Mouse (Mus musculus) myocyte (in vitro differentiated cells): ENCODE measurements at regions not wholly inside any gene's neighbourhood (a gene's known extent, or its start where the extent isn't known, plus 50 kb on each side); places are given as distances from the start of the nearest gene placed in this dataset.
A peak's percentile ranks its signal among the peaks of the same experiment; 100 is the strongest.

Experiments used
- H3K27me3 ChIP-seq: one replicate; pipeline ENCODE4 v1.6.1; 2011; ENCODE audit not compliant: control insufficient read depth, insufficient read depth, insufficient read length
- H3K36me3 ChIP-seq: one replicate; pipeline ENCODE4 v1.6.1; 2011; ENCODE audit not compliant: control insufficient read depth, insufficient read depth
- H3K4me2 ChIP-seq: one replicate; pipeline ENCODE4 v1.6.1; 2011; ENCODE audit warnings: low read depth, control low read depth
- H3K4me3 ChIP-seq: one replicate; pipeline ENCODE4 v1.5.1; 2011; ENCODE audit warnings: mild to moderate bottlenecking, control low read depth, moderate library complexity
- H3K79me2 ChIP-seq: one replicate; pipeline ENCODE4 v1.6.1; 2011; ENCODE audit not compliant: control insufficient read depth, insufficient read depth
- H3ac ChIP-seq: one replicate; pipeline ENCODE4 v1.6.1; 2011; ENCODE audit not compliant: control insufficient read depth, insufficient read length
- CEBPB ChIP-seq: IDR thresholded peaks from 2 replicates; pipeline ENCODE4 v1.6.1; 2011; ENCODE audit warnings: mild to moderate bottlenecking, moderate library complexity; ENCODE audit not compliant: poor library complexity, insufficient read depth, severe bottlenecking
- E2F4 ChIP-seq: IDR thresholded peaks from one replicate; pipeline ENCODE4 v1.6.1; 2011; ENCODE audit warnings: mild to moderate bottlenecking, control low read depth, moderate library complexity; ENCODE audit not compliant: insufficient read depth
- MAX ChIP-seq: IDR thresholded peaks from one replicate; pipeline ENCODE4 v1.6.1; 2011; ENCODE audit warnings: low read depth, mild to moderate bottlenecking, control low read depth
- MYOD1 ChIP-seq, 3 experiments: IDR thresholded peaks; one replicate each; pipeline ENCODE4 v1.6.1; 2011; ENCODE audit warnings: control low read depth in 2 of 3, low read depth in 2 of 3, mild to moderate bottlenecking in 2 of 3, moderate library complexity in 1 of 3; ENCODE audit not compliant: insufficient read length in 2 of 3, control insufficient read depth in 1 of 3
- MYOG ChIP-seq, 3 experiments: IDR thresholded peaks; one replicate each; pipeline ENCODE4 v1.6.1; 2011; ENCODE audit warnings: control low read depth in 2 of 3, low read depth in 2 of 3, mild to moderate bottlenecking in 2 of 3; ENCODE audit not compliant: insufficient read length in 2 of 3, control insufficient read depth in 1 of 3, insufficient read depth in 1 of 3
- POLR2A ChIP-seq: IDR thresholded peaks from one replicate; pipeline ENCODE4 v1.6.1; 2011; ENCODE audit warnings: low read depth, mild to moderate bottlenecking, control low read depth, moderate library complexity; ENCODE audit not compliant: insufficient read length
- POLR2AphosphoS2 ChIP-seq: IDR thresholded peaks from one replicate; pipeline ENCODE4 v1.6.1; 2011; ENCODE audit warnings: low read depth, control low read depth; ENCODE audit not compliant: insufficient read length
- REST ChIP-seq: IDR thresholded peaks from one replicate; pipeline ENCODE4 v1.6.1; 2011; ENCODE audit warnings: mild to moderate bottlenecking, control low read depth, moderate library complexity; ENCODE audit not compliant: insufficient read depth, insufficient read length
- SRF ChIP-seq: IDR thresholded peaks from one replicate; pipeline ENCODE4 v1.6.1; 2011; ENCODE audit warnings: low read depth; ENCODE audit not compliant: control insufficient read depth, insufficient read length
- TCF12 ChIP-seq: IDR thresholded peaks from one replicate; pipeline ENCODE4 v1.6.1; 2011; ENCODE audit warnings: mild to moderate bottlenecking, control low read depth; ENCODE audit not compliant: poor library complexity, insufficient read depth, severe bottlenecking
- TCF3 ChIP-seq: IDR thresholded peaks from one replicate; pipeline ENCODE4 v1.6.1; 2011; ENCODE audit warnings: low read depth, control low read depth; ENCODE audit not compliant: insufficient read length
- USF1 ChIP-seq: IDR thresholded peaks from one replicate; pipeline ENCODE4 v1.6.1; 2011; ENCODE audit warnings: low read depth, mild to moderate bottlenecking, control low read depth, moderate library complexity

DNA sequence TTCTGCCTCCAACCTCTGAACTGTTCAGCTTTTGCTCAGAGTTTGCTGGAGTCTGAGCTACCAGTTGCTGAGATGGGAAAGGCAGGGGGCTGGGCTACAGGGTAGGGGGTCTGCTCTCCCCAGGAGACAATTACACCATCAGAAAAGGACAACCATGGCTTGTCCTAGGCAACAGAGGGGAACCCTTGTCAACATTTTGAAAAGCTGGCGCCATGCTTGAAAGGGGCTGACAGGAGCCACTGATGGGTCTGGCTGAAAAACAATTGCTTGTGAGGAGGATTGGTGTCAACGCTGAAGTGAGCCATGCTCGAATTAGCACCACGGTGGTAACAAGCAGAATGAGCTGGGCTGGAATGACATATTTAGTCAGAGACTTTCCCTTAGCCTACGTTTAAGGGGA, 502.8 kb downstream of the Ccdc171 start:
- no peak overlapping the region for H3K4me3 ChIP-seq
- H3K79me2 ChIP-seq = no peaks in the 10 kb centered on the region
- TF ChIP-seq TCF3 (no peak), CEBPB (no peak), SRF (no peak), USF1 (no peak), TCF12 (no peak), MYOD1 (IDR thresholded peaks at IDR 0.05; ENCODE audit: control insufficient read depth in 1 of 3, insufficient read length in 2 of 3, low read depth in 2 of 3) (no peak), E2F4 (no peak), MYOG (IDR thresholded peaks at IDR 0.05; ENCODE audit: control insufficient read depth in 1 of 3, insufficient read depth in 1 of 3, insufficient read length in 2 of 3, low read depth in 2 of 3) (no peak), MAX (no peak), REST (no peak), POLR2A (no peak), POLR2AphosphoS2 (no peak)
- H3K4me2 ChIP-seq = no peak overlapping the region
- no peak overlapping the region for H3ac ChIP-seq
- no peaks in the 10 kb centered on the region for H3K36me3 ChIP-seq
- H3K27me3 ChIP-seq = no peaks in the 10 kb centered on the region

DNA sequence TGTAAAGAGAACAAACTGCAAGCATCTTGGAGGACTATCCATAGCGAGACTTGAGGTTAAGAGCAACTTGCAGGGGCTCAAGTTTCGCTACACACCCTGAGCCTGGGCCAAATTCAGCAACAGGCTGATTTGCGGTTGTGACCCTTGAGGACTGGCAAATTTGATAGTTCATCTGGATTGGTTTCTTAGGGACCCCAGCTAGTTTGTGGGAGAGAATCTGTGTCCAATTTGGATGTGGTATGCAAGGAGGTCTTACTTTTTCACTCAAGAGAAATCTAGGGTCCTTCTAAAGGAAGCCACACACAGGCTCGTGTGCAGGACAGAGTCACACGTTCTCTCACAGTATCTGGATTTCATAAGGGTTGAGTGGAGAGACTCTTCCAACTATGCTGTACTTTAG, 505.6 kb downstream of the Ccdc171 start:
- Histone ChIP-seq H3ac (no peak overlapping the region), H3K27me3 (no peaks in the 10 kb centered on the region), H3K79me2 (no peaks in the 10 kb centered on the region), H3K4me3 (no peak overlapping the region), H3K4me2 (no peak overlapping the region), H3K36me3 (no peaks in the 10 kb centered on the region)
- no peak for TF ChIP-seq MYOG (IDR thresholded peaks at IDR 0.05; ENCODE audit: control insufficient read depth in 1 of 3, insufficient read depth in 1 of 3, insufficient read length in 2 of 3, low read depth in 2 of 3)
- TF ChIP-seq CEBPB = no peak
- no peak for TF ChIP-seq E2F4
- TF ChIP-seq REST = no peak
- no peak for TF ChIP-seq TCF3
- no peak for TF ChIP-seq POLR2AphosphoS2
- TF ChIP-seq TCF12 = no peak
- no peak for TF ChIP-seq POLR2A
- no peak for TF ChIP-seq MYOD1 (IDR thresholded peaks at IDR 0.05; ENCODE audit: control insufficient read depth in 1 of 3, insufficient read length in 2 of 3, low read depth in 2 of 3)
- no peak for TF ChIP-seq SRF
- TF ChIP-seq USF1 = no peak
- no peak for TF ChIP-seq MAX

DNA sequence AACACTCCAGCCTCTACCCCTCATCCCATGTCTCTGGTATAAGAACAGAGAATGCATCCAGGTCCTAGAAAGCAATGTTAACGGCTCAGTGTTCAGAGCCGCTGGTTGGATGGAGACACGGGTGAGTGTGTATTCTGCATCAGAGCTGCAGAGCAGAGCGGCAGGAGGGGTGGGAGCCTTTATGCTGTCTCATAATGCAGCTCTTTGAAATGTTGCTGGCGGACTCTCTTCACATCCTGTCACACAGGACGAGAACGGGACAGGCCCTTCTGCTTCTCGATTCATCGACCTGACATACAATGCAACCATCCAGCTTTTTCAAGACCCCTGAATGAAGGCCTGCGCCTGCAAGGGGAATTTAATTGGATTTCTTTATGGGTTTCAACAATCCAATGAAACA, 507.2 kb downstream of the Ccdc171 start:
- Histone ChIP-seq H3K36me3 (no peaks in the 10 kb centered on the region), H3K79me2 (no peaks in the 10 kb centered on the region), H3K4me3 (no peak overlapping the region), H3K27me3 (no peaks in the 10 kb centered on the region), H3K4me2 (no peak overlapping the region), H3ac (no peak overlapping the region)
- TF ChIP-seq POLR2AphosphoS2 (no peak), TCF3 (no peak), SRF (no peak)

DNA sequence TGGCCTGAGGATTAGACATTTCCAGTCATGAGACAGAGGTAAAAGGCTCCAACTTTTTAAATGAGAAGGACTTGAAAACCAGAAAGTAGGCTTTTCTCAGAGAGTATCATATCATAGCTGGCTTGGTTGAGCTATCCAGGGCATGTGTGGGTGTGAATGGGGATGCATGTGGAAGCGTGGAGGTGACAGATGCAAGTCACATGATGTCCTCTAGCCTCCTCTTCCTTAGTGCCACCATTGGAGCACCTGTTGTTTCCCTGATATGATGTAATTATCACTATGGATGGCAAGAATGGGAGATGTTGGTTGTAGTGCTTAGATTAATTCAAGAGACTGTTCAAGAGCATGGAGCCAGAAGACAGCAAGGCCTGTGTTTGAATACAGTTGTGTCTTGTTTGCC, 510.0 kb downstream of the Ccdc171 start:
- TF ChIP-seq USF1 (peak; percentile 18), CEBPB (peak; percentile 5; the same call in 1 of the 2 replicates), SRF (no peak), POLR2AphosphoS2 (no peak), TCF12 (no peak), REST (no peak), MAX (no peak), E2F4 (no peak), TCF3 (no peak), MYOD1 (IDR thresholded peaks at IDR 0.05; ENCODE audit: control insufficient read depth in 1 of 3, insufficient read length in 2 of 3, low read depth in 2 of 3) (peak in 2 of 3 experiments; percentile 46 to 86), MYOG (IDR thresholded peaks at IDR 0.05; ENCODE audit: control insufficient read depth in 1 of 3, insufficient read depth in 1 of 3, insufficient read length in 2 of 3, low read depth in 2 of 3) (peak in 1 of 3 experiments; percentile 63)
- Histone ChIP-seq H3K27me3 (no peaks in the 10 kb centered on the region), H3K4me2 (no peak overlapping the region), H3K36me3 (no peaks in the 10 kb centered on the region), H3ac (no peak overlapping the region), H3K4me3 (no peak overlapping the region), H3K79me2 (no peaks in the 10 kb centered on the region)

DNA sequence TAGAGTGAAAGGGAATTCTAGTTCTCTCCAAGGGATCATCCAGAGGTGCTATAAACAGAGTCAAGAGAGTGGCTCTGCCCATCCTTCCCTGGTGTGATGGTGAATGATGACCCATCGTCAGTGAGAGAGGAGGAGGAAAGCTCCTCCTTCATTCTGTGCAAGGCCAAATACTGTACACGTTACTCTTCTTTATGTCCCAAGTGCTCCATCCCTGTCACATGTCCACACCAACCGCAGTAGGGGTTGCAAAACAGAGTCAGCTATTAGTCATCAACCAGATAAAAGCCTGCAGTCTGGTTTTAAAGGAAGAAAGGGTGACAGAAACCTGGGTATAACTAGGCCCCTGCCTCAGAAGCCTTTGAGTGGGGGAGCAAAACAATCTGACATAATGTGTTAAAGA, 512.2 kb downstream of the Ccdc171 start:
- no peaks in the 10 kb centered on the region for H3K36me3 ChIP-seq
- no peak overlapping the region for H3ac ChIP-seq
- no peaks in the 10 kb centered on the region for H3K79me2 ChIP-seq
- TF ChIP-seq USF1 (peak; percentile 87), MYOG (IDR thresholded peaks at IDR 0.05; ENCODE audit: control insufficient read depth in 1 of 3, insufficient read depth in 1 of 3, insufficient read length in 2 of 3, low read depth in 2 of 3) (no peak), E2F4 (no peak), MAX (no peak), CEBPB (peak; percentile 94), REST (no peak), POLR2A (no peak)
- H3K4me3 ChIP-seq = no peak overlapping the region
- peak overlapping the region; percentile 15 for H3K4me2 ChIP-seq
- H3K27me3 ChIP-seq = no peaks in the 10 kb centered on the region
